8 mouse cellular contexts compared by ENCODE assay signal in genomic region chr12:86892711-86893311, GRCm38 (mm10). TPM values are rescaled to one million over a fixed set of nuclear protein-coding genes. Genes with fewer than 3 reads are reported as not detected.
DNase-seq lines count a peak whose midpoint lies in the region; ATAC-seq lines count a peak whose summit lies in the region.

No protein-coding gene starts in this region.

- 0 out of 2 replicates have a peak, but pooled peaks have one; percentile 0 for ATAC-seq in forebrain, embryonic 15.5 days (replicated peaks)
- ATAC-seq in limb, embryonic 15.5 days (ENCODE audit: insufficient number of reproducible peaks, low FRiP score, low TSS enrichment, low read depth) = no peak
- ATAC-seq in neural tube, embryonic 14.5 days (ENCODE audit: low read depth) = no peak

- under 1% methylated on average over 18 of the region's 18 CpGs for WGBS in heart, embryonic 10.5 days
- WGBS in forebrain, embryonic 15.5 days = 2% methylated on average over 18 of the region's 18 CpGs
- 5% methylated on average over 18 of the region's 18 CpGs for WGBS in limb, embryonic 15.5 days
- WGBS in neural tube, embryonic 14.5 days = 1% methylated on average over 18 of the region's 18 CpGs

- H3K36me3 ChIP-seq in heart, embryonic 10.5 days = no peaks in the 10 kb centered on the region
- no peaks in the 10 kb centered on the region for H3K36me3 ChIP-seq in forebrain, embryonic 15.5 days
- H3K36me3 ChIP-seq in limb, embryonic 15.5 days = no peaks in the 10 kb centered on the region
- H3K36me3 ChIP-seq in neural tube, embryonic 14.5 days (ENCODE audit: control insufficient read depth, insufficient read depth, low read length) = no peaks in the 10 kb centered on the region

- DNase-seq in heart, embryonic 10.5 days (ENCODE audit: low spot score) = no peak
- DNase-seq in heart, adult 8-10 months (ENCODE audit: low spot score) = no peak
- peak; percentile 90 for DNase-seq in NIH3T3 (ENCODE audit: low read depth)
- DNase-seq in right cerebral cortex, postnatal 10 days (ENCODE audit: low spot score in 2 of 2) = no peak
- no peak for DNase-seq in right cerebral cortex, postnatal 36 days (ENCODE audit: low spot score in 2 of 2)

- peak overlapping the region; percentile 60 for H3K9ac ChIP-seq in forebrain, embryonic 15.5 days (replicated peaks)
- no peak overlapping the region for H3K9ac ChIP-seq in limb, embryonic 15.5 days
- H3K9ac ChIP-seq in neural tube, embryonic 14.5 days (replicated peaks; ENCODE audit: low read depth, low read length) = peak overlapping the region; percentile 37; the same call in 1 of the 2 replicates

- peaks cover 93% of the 10 kb centered on the region for H3K4me1 ChIP-seq in heart, embryonic 10.5 days
- peaks cover 94% of the 10 kb centered on the region for H3K4me1 ChIP-seq in forebrain, embryonic 15.5 days
- peaks cover 95% of the 10 kb centered on the region for H3K4me1 ChIP-seq in limb, embryonic 15.5 days
- H3K4me1 ChIP-seq in neural tube, embryonic 14.5 days (ENCODE audit: control insufficient read depth, insufficient read depth, low read length) = peaks cover 78% of the 10 kb centered on the region

- peak overlapping the region; percentile 97 for H3K27ac ChIP-seq in heart, embryonic 10.5 days
- peak overlapping the region; percentile 100 for H3K27ac ChIP-seq in forebrain, embryonic 15.5 days (replicated peaks)
- H3K27ac ChIP-seq in limb, embryonic 15.5 days = peak overlapping the region; percentile 99
- peak overlapping the region; percentile 99 for H3K27ac ChIP-seq in neural tube, embryonic 14.5 days (ENCODE audit: low read depth, low read length)

- H3K4me2 ChIP-seq in forebrain, embryonic 15.5 days (replicated peaks) = peak overlapping the region; percentile 70
- peak overlapping the region; percentile 60 for H3K4me2 ChIP-seq in limb, embryonic 15.5 days
- H3K4me2 ChIP-seq in neural tube, embryonic 14.5 days (ENCODE audit: low read depth, low read length) = peak overlapping the region; percentile 62

- no peaks in the 10 kb centered on the region for H3K9me3 ChIP-seq in heart, embryonic 10.5 days
- no peaks in the 10 kb centered on the region for H3K9me3 ChIP-seq in forebrain, embryonic 15.5 days
- H3K9me3 ChIP-seq in limb, embryonic 15.5 days = no peaks in the 10 kb centered on the region
- no peaks in the 10 kb centered on the region for H3K9me3 ChIP-seq in neural tube, embryonic 14.5 days (ENCODE audit: control insufficient read depth, low read length)

- no peaks in the 10 kb centered on the region for H3K27me3 ChIP-seq in heart, embryonic 10.5 days (ENCODE audit: insufficient read depth, poor library complexity, severe bottlenecking)
- no peaks in the 10 kb centered on the region for H3K27me3 ChIP-seq in forebrain, embryonic 15.5 days
- H3K27me3 ChIP-seq in limb, embryonic 15.5 days = no peaks in the 10 kb centered on the region
- H3K27me3 ChIP-seq in neural tube, embryonic 14.5 days (ENCODE audit: control insufficient read depth, insufficient read depth, low read length) = no peaks in the 10 kb centered on the region

- peak overlapping the region; percentile 67 for H3K4me3 ChIP-seq in heart, embryonic 10.5 days
- peak overlapping the region; percentile 36 for H3K4me3 ChIP-seq in forebrain, embryonic 15.5 days
- peak overlapping the region; percentile 36 for H3K4me3 ChIP-seq in limb, embryonic 15.5 days
- H3K4me3 ChIP-seq in neural tube, embryonic 14.5 days (ENCODE audit: low read depth, low read length) = no peak overlapping the region

RNA-seq across cellular contexts. Expression of gene Irf2bpl, which starts 8.2 kb away (rescaled TPM):
- polyA plus RNA-seq in heart, embryonic 10.5 days (2016; fragmentation: Nextera tagmentation; extraction: Ambion mirVana) = 28.7 and 35.3 TPM in 2 replicates
- total RNA-seq in heart, adult 8-10 months (2022) = 10 to 100 TPM; 26.2 to 30.4 (median 27.8) TPM
- 94.9 and 95.8 TPM in 2 replicates for polyA plus RNA-seq in forebrain, embryonic 15.5 days (2015; fragmentation: Nextera tagmentation; extraction: Ambion mirVana)
- polyA plus RNA-seq in limb, embryonic 15.5 days (2015; fragmentation: Nextera tagmentation; extraction: Ambion mirVana) = 36.0 and 38.5 TPM in 2 replicates
- polyA plus RNA-seq in neural tube, embryonic 14.5 days (2014; fragmentation: Nextera tagmentation; extraction: Ambion mirVana) = 47.6 and 58.3 TPM in 2 replicates

RNA-seq across cellular contexts. Expression of gene Cipc, which starts 54.0 kb away (rescaled TPM):
- polyA plus RNA-seq in heart, embryonic 10.5 days (2016; fragmentation: Nextera tagmentation; extraction: Ambion mirVana) = 26.7 and 33.8 TPM in 2 replicates
- total RNA-seq in heart, adult 8-10 months (2022) = 10 to 100 TPM; 42.4 to 53.8 (median 48.3) TPM
- 53.6 and 55.3 TPM in 2 replicates for polyA plus RNA-seq in forebrain, embryonic 15.5 days (2015; fragmentation: Nextera tagmentation; extraction: Ambion mirVana)
- 22.0 and 23.3 TPM in 2 replicates for polyA plus RNA-seq in limb, embryonic 15.5 days (2015; fragmentation: Nextera tagmentation; extraction: Ambion mirVana)
- polyA plus RNA-seq in neural tube, embryonic 14.5 days (2014; fragmentation: Nextera tagmentation; extraction: Ambion mirVana) = 51.7 and 54.2 TPM in 2 replicates
